Mouse (Mus musculus): ENCODE measurements around the gene Gm10282.

Gm10282 gene

GRCm38 (mm10) chr8:72295679-72296078 is 9.4 kb downstream of the Gm10282 start:
- peak; percentile 75 for DNase-seq

GRCm38 (mm10) chr8:72295125-72295524 is 9.9 kb downstream of the Gm10282 start:
- no peak for DNase-seq

- DNase-seq, result no peak
Measured at GRCm38 (mm10) chr8:72293309-72293708, 11.8 kb downstream of the Gm10282 start.

GRCm38 (mm10) chr8:72291104-72291503 is 14.0 kb downstream of the Gm10282 start:
- DNase-seq, result no peak

GRCm38 (mm10) chr8:72289051-72289450 is 16.0 kb downstream of the Gm10282 start:
- DNase-seq, result no peak

GRCm38 (mm10) chr8:72285285-72285684 is 19.8 kb downstream of the Gm10282 start:
- DNase-seq, result no peak

- no peak for DNase-seq
Measured at GRCm38 (mm10) chr8:72281634-72282033, 23.4 kb downstream of the Gm10282 start.

- no peak for DNase-seq
Measured at GRCm38 (mm10) chr8:72279151-72279550, 25.9 kb downstream of the Gm10282 start.

- DNase-seq, result no peak
Measured at GRCm38 (mm10) chr8:72277244-72277643, 27.8 kb downstream of the Gm10282 start.

- no peak for DNase-seq
Measured at GRCm38 (mm10) chr8:72273807-72274206, 31.3 kb downstream of the Gm10282 start.

- no peak for DNase-seq
Measured at GRCm38 (mm10) chr8:72273111-72273770, 31.8 kb downstream of the Gm10282 start.

GRCm38 (mm10) chr8:72272361-72272760 is 32.7 kb downstream of the Gm10282 start:
- DNase-seq, result no peak

- no peak for DNase-seq
Measured at GRCm38 (mm10) chr8:72271691-72272090, 33.4 kb downstream of the Gm10282 start.

GRCm38 (mm10) chr8:72271051-72271660 is 33.9 kb downstream of the Gm10282 start:
- no peak for DNase-seq

- DNase-seq, result no peak
Measured at GRCm38 (mm10) chr8:72270606-72271005, 34.5 kb downstream of the Gm10282 start.

GRCm38 (mm10) chr8:72268356-72268755 is 36.7 kb downstream of the Gm10282 start:
- DNase-seq, result no peak

GRCm38 (mm10) chr8:72267106-72267505 is 38.0 kb downstream of the Gm10282 start:
- no peak for DNase-seq

- no peak for DNase-seq
Measured at GRCm38 (mm10) chr8:72266671-72267070, 38.4 kb downstream of the Gm10282 start.

GRCm38 (mm10) chr8:72265342-72265741 is 39.7 kb downstream of the Gm10282 start:
- no peak for DNase-seq

- DNase-seq, result no peak
Measured at GRCm38 (mm10) chr8:72263451-72263850, 41.6 kb downstream of the Gm10282 start.

- DNase-seq, result no peak
Measured at GRCm38 (mm10) chr8:72262756-72263155, 42.3 kb downstream of the Gm10282 start.

- DNase-seq, result no peak
Measured at GRCm38 (mm10) chr8:72261872-72262271, 43.2 kb downstream of the Gm10282 start.

- DNase-seq, result no peak
Measured at GRCm38 (mm10) chr8:72261431-72261830, 43.6 kb downstream of the Gm10282 start.

- DNase-seq, result no peak
Measured at GRCm38 (mm10) chr8:72261019-72261418, 44.0 kb downstream of the Gm10282 start.

GRCm38 (mm10) chr8:72260585-72260984 is 44.5 kb downstream of the Gm10282 start:
- no peak for DNase-seq

Measured in cerebellum, adult 11 months (tissue).